Mouse (Mus musculus): ENCODE results near the gene Ptpn21. TPM values are rescaled to one million over a fixed set of nuclear protein-coding genes. Genes with fewer than 3 reads are reported as not detected.

The Ptpn21 gene
- polyA plus RNA-seq, 2 experiments from 2014 or later: 2.2 to 3.7 TPM

GRCm38 (mm10) chr12:98644852-98645251 is 92.4 kb downstream of the Ptpn21 start:
- no peak for ATAC-seq

- ATAC-seq: peak; percentile 67
These were observed 108.8 kb downstream of the Ptpn21 start for GRCm38 (mm10) chr12:98628260-98628970.

GRCm38 (mm10) chr12:98627392-98628259 is 109.6 kb downstream of the Ptpn21 start, which contains the start of gene Spata7:
Gene Spata7, plus strand, starts transcription at chr12:98628157.
- peak; percentile 84 for ATAC-seq

Other genes starting within 250 kb of the Ptpn21 start
- gene Kcnk10, start 159.1 kb downstream of the Ptpn21 start, polyA plus RNA-seq (2017; shearing (Covaris generic)): under 1 TPM in 1 of 2 experiments, not detected in 1; 0.25 TPM
- 1 to 10 TPM in 1 of 2 experiments, under 1 TPM in 1; 0.42 to 2.1 TPM for gene Spata7, start 109.2 kb downstream of the Ptpn21 start, polyA plus RNA-seq (2017; shearing (Covaris generic))
- 10 to 100 TPM; 33.4 to 38.6 TPM for gene Zc3h14, start 9.6 kb upstream of the Ptpn21 start, polyA plus RNA-seq (2017; shearing (Covaris generic))
- gene Eml5, start 164.1 kb upstream of the Ptpn21 start, polyA plus RNA-seq (2017; shearing (Covaris generic)): 10 to 100 TPM in 1 of 2 experiments, 1 to 10 TPM in 1; 9.7 to 12.1 TPM
- gene Ttc8, start 183.2 kb upstream of the Ptpn21 start, polyA plus RNA-seq (2017; shearing (Covaris generic)): 1 to 10 TPM; 2.1 to 5.3 TPM